Mouse (Mus musculus) spleen, postnatal 0 days (tissue): ENCODE results near the gene Olfr16. TPM values are rescaled to one million over a fixed set of nuclear protein-coding genes. Genes with fewer than 3 reads are reported as not detected.

Experiments
- polyA plus RNA-seq: library from polyadenylated mRNA; unstranded; fragments of >200 nt; fragmentation: Nextera tagmentation; extraction: Ambion mirVana; gene quantifications from 2 replicates; pipeline ENCODE4 v1.2.1, GENCODE M21; 2015

Olfr16 gene
- not detected in 2 replicates for polyA plus RNA-seq

GRCm38 (mm10) chr1:172950160-172950559 lies at the start of gene Olfr16:
Gene Olfr16, plus strand, starts transcription at chr1:172950409.

Other genes starting within 250 kb of the Olfr16 start
- 0.58 and 1.4 TPM in 2 replicates for gene Apcs, start 55.4 kb upstream of the Olfr16 start, polyA plus RNA-seq
- gene Olfr1408, start 187.0 kb downstream of the Olfr16 start, polyA plus RNA-seq, result not detected in 2 replicates
- gene Olfr1406, start 240.2 kb downstream of the Olfr16 start, polyA plus RNA-seq, result not detected in 2 replicates
- gene Olfr218, start 247.4 kb downstream of the Olfr16 start, polyA plus RNA-seq, result not detected in 2 replicates